Mouse (Mus musculus): ENCODE results near the gene Rhbdd3. TPM values are rescaled to one million over a fixed set of nuclear protein-coding genes. Genes with fewer than 3 reads are reported as not detected.

Gene Rhbdd3
- total and polyA plus RNA-seq, 3 experiments: 15.0 to 20.6 (median 17.0) TPM

GRCm38 (mm10) chr11:5139372-5139771 is 40.6 kb downstream of the Rhbdd3 start:
- TF ChIP-seq MYC (IDR thresholded peaks at IDR 0.05; ENCODE audit: low read depth, low read length) (no peak), MEF2A (IDR thresholded peaks at IDR 0.05; ENCODE audit: borderline replicate concordance, low read depth, low read length) (no peak), KAT2A (IDR thresholded peaks at IDR 0.05; ENCODE audit: insufficient replicate concordance, low read length) (no peak), CTCF (conservative IDR thresholded peaks at IDR 0.05 in 1 of 2, IDR thresholded peaks at IDR 0.05 in 1 of 2; ENCODE audit: low read depth in 2 of 2, low read length in 2 of 2) (no peak), TBP (conservative IDR thresholded peaks at IDR 0.05; ENCODE audit: low read depth, low read length) (no peak), JUN (IDR thresholded peaks at IDR 0.05; ENCODE audit: insufficient read depth, low read depth, low read length) (no peak), CHD1 (IDR thresholded peaks at IDR 0.05; ENCODE audit: low read depth, low read length) (no peak), CHD2 (IDR thresholded peaks at IDR 0.05; ENCODE audit: low read length) (no peak), IRF4 (IDR thresholded peaks at IDR 0.05; ENCODE audit: low read depth, low read length) (no peak), ZKSCAN1 (IDR thresholded peaks at IDR 0.05; ENCODE audit: borderline replicate concordance, low read depth, low read length) (no peak), SMC3 (IDR thresholded peaks at IDR 0.05; ENCODE audit: low read depth, low read length) (no peak), RAD21 (IDR thresholded peaks at IDR 0.05; ENCODE audit: low read depth, low read length) (no peak), BHLHE40 (IDR thresholded peaks at IDR 0.05; ENCODE audit: low read depth, low read length) (no peak), TCF12 (IDR thresholded peaks at IDR 0.05; ENCODE audit: low read depth, low read length) (no peak), RCOR1 (conservative IDR thresholded peaks at IDR 0.05; ENCODE audit: low read depth, low read length) (no peak), USF1 (IDR thresholded peaks at IDR 0.05; ENCODE audit: low read depth, low read length) (no peak), JUND (conservative IDR thresholded peaks at IDR 0.05; ENCODE audit: low read depth, low read length) (no peak), EP300 (IDR thresholded peaks at IDR 0.05; ENCODE audit: low read length) (no peak)
- no peaks in the 10 kb centered on the region for H3K4me1 ChIP-seq (ENCODE audit: control insufficient read depth in 1 of 2, insufficient read depth in 2 of 2)
- no peaks in the 10 kb centered on the region for H3K36me3 ChIP-seq (replicated peaks in 1 of 2; ENCODE audit: control insufficient read depth in 1 of 2, insufficient read depth in 1 of 2, low read length in 1 of 2)
- in situ Hi-C loops (cut with MboI; ENCODE audit: low pct_ligation_motif_present, low pct_unique_long_range_greater_than_20kb, low sequenced_read_pairs): no loop called here
- dilution Hi-C loops (cut with MboI; ENCODE audit: extremely low pct_ligation_motif_present, extremely low pct_unique_long_range_greater_than_20kb, low sequenced_read_pairs): no loop called here
- no peaks in the 10 kb centered on the region for H3K9me3 ChIP-seq (replicated peaks; ENCODE audit: low read length)
- no peak overlapping the region for H3K4me3 ChIP-seq (replicated peaks in 1 of 3; ENCODE audit: low read depth in 2 of 3, low read length in 2 of 3, poor library complexity in 1 of 3)
- H3K27ac ChIP-seq (ENCODE audit: insufficient read depth, low read depth): no peak overlapping the region
- no peak overlapping the region for H3K4me2 ChIP-seq (ENCODE audit: insufficient read depth, low read depth, poor library complexity, severe bottlenecking)
- no peak for DNase-seq (ENCODE audit: extremely low read depth)
- peaks cover 38% of the 10 kb centered on the region for H3K27me3 ChIP-seq (replicated peaks)
- no peaks in the 10 kb centered on the region for H3K79me2 ChIP-seq (replicated peaks; ENCODE audit: control insufficient read depth, extremely low read depth, insufficient read depth, poor library complexity, severe bottlenecking)
- no peak overlapping the region for H3K9ac ChIP-seq (ENCODE audit: insufficient read depth, low read depth)

GRCm38 (mm10) chr11:5140619-5141018 is 41.9 kb downstream of the Rhbdd3 start:
- no peak for DNase-seq (ENCODE audit: extremely low read depth)
- H3K4me2 ChIP-seq (ENCODE audit: insufficient read depth, low read depth, poor library complexity, severe bottlenecking): no peak overlapping the region
- no peak overlapping the region for H3K9ac ChIP-seq (ENCODE audit: insufficient read depth, low read depth)
- no peak for TF ChIP-seq TCF12 (IDR thresholded peaks at IDR 0.05; ENCODE audit: low read depth, low read length)
- no peaks in the 10 kb centered on the region for H3K9me3 ChIP-seq (replicated peaks; ENCODE audit: low read length)
- in situ Hi-C loops (cut with MboI; ENCODE audit: low pct_ligation_motif_present, low pct_unique_long_range_greater_than_20kb, low sequenced_read_pairs) (no loop called here), dilution Hi-C loops (cut with MboI; ENCODE audit: extremely low pct_ligation_motif_present, extremely low pct_unique_long_range_greater_than_20kb, low sequenced_read_pairs) (no loop called here)
- no peaks in the 10 kb centered on the region for H3K79me2 ChIP-seq (replicated peaks; ENCODE audit: control insufficient read depth, extremely low read depth, insufficient read depth, poor library complexity, severe bottlenecking)
- no peak overlapping the region for H3K27ac ChIP-seq (ENCODE audit: insufficient read depth, low read depth)
- no peaks in the 10 kb centered on the region for H3K36me3 ChIP-seq (replicated peaks in 1 of 2; ENCODE audit: control insufficient read depth in 1 of 2, insufficient read depth in 1 of 2, low read length in 1 of 2)
- peaks cover 0 to 4% of the 10 kb centered on the region in 2 experiments; a peak in 2 of 4 replicates for H3K4me1 ChIP-seq (ENCODE audit: control insufficient read depth in 1 of 2, insufficient read depth in 2 of 2)
- H3K27me3 ChIP-seq (replicated peaks): peaks cover 31% of the 10 kb centered on the region
- no peak overlapping the region for H3K4me3 ChIP-seq (replicated peaks in 1 of 3; ENCODE audit: low read depth in 2 of 3, low read length in 2 of 3, poor library complexity in 1 of 3)

Data from CH12.LX (cell line).